Mouse (Mus musculus) frontal cortex, postnatal 14 days (tissue): ENCODE measurements around the gene Rasa3.

Source experiments
- DNase-seq, 2 experiments: peaks; one replicate each; pipeline ENCODE4 v3.0.0; 2022; ENCODE audit warnings: low spot score in 2 of 2

Rasa3 gene

GRCm38 (mm10) chr8:13685674-13686314 is 8.4 kb upstream of the Rasa3 start:
- no peak for DNase-seq

DNA sequence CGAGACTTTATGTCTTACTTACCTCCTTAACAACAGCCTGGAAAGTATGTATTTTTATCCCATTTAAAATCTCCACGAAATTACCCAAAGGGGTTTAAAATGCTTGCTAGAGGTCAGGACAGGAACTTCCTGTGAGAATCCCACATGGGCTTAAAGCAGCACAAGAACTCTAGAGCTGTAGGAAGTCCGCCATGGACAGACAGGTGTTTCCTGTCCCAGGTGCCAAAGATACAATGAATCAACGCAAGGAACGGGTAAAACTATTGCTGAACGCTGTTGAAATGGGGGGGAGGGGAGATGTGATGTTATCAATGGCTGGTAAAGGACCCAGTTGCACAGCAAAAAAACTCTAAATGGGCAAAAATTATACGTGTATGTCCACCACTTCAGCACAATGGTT is 6.7 kb upstream of the Rasa3 start:
- DNase-seq, result no peak

DNA sequence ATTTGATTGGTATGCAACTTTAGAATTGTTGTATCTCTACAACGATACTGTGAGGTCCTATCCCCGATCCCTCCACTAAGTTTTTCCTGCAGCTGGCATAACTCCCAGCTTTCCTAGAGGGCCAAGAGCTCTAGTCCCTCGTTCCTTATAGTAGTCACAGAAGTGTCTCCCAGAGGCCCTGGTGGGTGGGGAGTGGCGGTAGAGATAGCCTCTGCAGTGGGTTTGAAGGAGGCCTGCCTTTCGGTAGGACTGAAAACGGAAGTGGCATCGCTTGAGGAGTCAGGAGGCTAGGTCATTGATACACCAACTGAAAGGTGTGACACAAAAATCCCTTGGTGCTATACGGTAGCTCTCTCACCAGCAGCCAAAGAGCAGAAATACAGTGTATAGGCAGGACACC is 779 bp upstream of the Rasa3 start:
- DNase-seq, result no peak

- DNase-seq, result peak; percentile 59 to 72
Observed at GRCm38 (mm10) chr8:13676701-13677412, 546 bp downstream of the Rasa3 start.

- DNase-seq, result no peak
Observed at GRCm38 (mm10) chr8:13676302-13676700, 1.1 kb downstream of the Rasa3 start.

GRCm38 (mm10) chr8:13675524-13675923 is 1.9 kb downstream of the Rasa3 start:
- no peak for DNase-seq

GRCm38 (mm10) chr8:13675121-13675520 is 2.3 kb downstream of the Rasa3 start:
- DNase-seq, result no peak

- DNase-seq, result no peak
Observed at GRCm38 (mm10) chr8:13674294-13675010, 3.0 kb downstream of the Rasa3 start.

- DNase-seq, result no peak
Observed at GRCm38 (mm10) chr8:13673215-13673614, 4.2 kb downstream of the Rasa3 start.

GRCm38 (mm10) chr8:13671246-13672003 is 6.0 kb downstream of the Rasa3 start:
- DNase-seq, result no peak

- DNase-seq, result no peak
Observed at GRCm38 (mm10) chr8:13670011-13670471, 7.4 kb downstream of the Rasa3 start.

DNA sequence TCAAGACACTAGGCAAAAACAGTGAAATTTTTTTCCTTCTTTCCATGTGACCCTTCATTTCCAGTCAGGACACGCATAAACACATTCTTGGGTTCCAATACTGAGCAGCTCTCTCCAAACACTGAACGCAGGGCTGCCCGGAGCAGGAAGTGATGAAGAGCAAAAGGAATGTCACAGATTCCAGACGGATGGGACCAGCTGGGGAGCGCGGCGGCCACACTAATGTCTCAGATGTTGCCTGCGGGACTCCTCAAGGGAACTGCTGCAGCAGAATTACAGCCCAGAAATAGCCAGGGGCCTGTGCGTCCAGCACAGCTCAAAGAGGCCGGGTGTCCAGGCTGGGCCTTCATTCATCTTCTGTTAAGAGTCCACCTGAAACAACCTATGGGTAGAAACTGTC is 9.0 kb downstream of the Rasa3 start:
- no peak for DNase-seq

DNA sequence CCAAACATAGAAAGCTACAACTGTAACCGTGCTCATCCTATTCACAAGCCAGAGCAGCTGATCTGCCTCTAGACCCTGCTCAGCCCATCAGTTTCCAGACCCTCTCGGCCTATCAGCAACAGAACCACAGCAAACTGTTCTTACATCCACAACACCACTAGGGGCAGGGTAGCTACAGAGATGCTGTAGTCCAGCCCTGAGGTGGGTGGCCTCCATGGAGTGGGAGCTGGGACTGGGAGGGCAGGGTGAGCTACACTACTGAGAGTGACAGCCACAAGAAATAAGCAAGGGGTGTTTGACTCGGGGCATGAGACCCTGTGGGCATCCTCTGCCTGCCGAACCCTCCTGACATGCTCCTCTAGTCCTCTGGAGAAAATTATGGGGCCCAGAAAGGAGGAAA is 9.5 kb downstream of the Rasa3 start:
- DNase-seq, result no peak

- DNase-seq, result no peak
Observed at GRCm38 (mm10) chr8:13665944-13666343, 11.5 kb downstream of the Rasa3 start.

- no peak for DNase-seq
Observed at GRCm38 (mm10) chr8:13665538-13665937, 11.9 kb downstream of the Rasa3 start.

- DNase-seq, result no peak
Observed at GRCm38 (mm10) chr8:13664711-13665210, 12.6 kb downstream of the Rasa3 start.

GRCm38 (mm10) chr8:13660323-13660722 is 17.1 kb downstream of the Rasa3 start:
- DNase-seq, result no peak

- no peak for DNase-seq
Observed at GRCm38 (mm10) chr8:13657479-13657878, 19.9 kb downstream of the Rasa3 start.

DNA sequence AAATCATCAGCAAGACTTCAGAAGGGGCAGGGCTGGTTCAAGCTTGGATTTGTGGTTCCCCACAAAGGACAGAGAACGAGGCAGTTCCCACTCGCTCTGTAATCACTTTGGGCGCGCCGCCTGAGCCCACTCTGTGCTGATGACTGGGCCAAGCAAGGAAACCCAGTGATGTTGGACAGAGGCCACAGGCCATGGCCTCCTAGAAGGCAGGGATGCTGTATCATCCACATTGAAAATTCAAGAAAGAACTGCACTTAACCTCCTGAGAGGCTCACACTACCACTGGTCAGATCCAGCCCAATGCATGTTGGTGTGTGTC is 22.4 kb downstream of the Rasa3 start:
- no peak for DNase-seq

DNA sequence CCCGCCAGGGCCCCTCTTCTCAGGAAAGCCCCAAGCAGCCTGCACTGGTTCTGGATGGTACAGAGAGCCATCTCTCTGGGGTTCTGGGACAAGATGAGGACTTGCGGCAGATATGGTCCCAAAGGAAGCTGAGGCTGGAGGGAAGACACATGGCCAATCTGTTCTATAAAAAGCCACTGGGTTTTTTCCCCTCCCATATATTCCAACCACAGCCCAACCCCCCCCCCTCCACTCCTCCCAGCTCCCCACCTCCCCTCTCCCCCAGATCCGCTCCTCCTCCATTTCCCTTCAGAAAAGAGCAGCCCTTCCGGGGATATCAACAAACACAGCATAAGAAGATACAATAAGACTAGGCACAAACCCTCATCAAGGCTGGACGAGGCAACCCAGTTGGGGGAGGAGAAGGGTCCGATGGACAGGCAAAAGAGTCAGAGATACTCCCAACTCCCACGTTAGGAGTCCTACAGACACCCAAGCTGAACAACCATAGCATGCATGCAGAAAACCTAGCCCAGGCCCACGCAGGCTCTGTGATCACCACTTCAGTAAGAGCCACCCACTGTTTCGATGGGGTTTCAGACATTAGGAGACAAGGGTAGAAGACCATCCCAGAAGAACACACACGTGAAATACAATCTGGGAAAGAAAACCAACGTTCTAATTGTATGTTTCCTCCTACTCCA is 22.9 kb downstream of the Rasa3 start:
- no peak for DNase-seq

- DNase-seq, result no peak
Observed at GRCm38 (mm10) chr8:13650541-13651191, 26.7 kb downstream of the Rasa3 start.
